Mouse (Mus musculus) limb, embryonic 10.5 days (tissue): ENCODE measurements around the gene Micu1. TPM values are rescaled to one million over a fixed set of nuclear protein-coding genes. Genes with fewer than 3 reads are reported as not detected.

ENCODE experiments used
- DNase-seq: peaks from one replicate; pipeline ENCODE4 v3.0.0-alpha.2; 2017; ENCODE audit warnings: low spot score
- H3K27ac ChIP-seq: fragments of 300-500 bp; sonication (generic); 2 replicates; pipeline ENCODE4 v1.5.1; 2016; ENCODE audit warnings: mild to moderate bottlenecking
- H3K27me3 ChIP-seq: fragments of 300-500 bp; sonication (generic); 2 replicates; pipeline ENCODE4 v1.6.1; 2016; ENCODE audit warnings: low read depth, mild to moderate bottlenecking; ENCODE audit not compliant: poor library complexity, severe bottlenecking
- H3K36me3 ChIP-seq: fragments of 300-500 bp; sonication (generic); 2 replicates; pipeline ENCODE4 v1.6.1; 2016; ENCODE audit warnings: mild to moderate bottlenecking, moderate library complexity
- H3K4me1 ChIP-seq: fragments of 300-500 bp; sonication (generic); 2 replicates; pipeline ENCODE4 v1.6.1; 2016
- H3K4me3 ChIP-seq: fragments of 300-500 bp; sonication (generic); 2 replicates; pipeline ENCODE4 v1.5.1; 2016; ENCODE audit warnings: mild to moderate bottlenecking, moderate library complexity
- H3K9me3 ChIP-seq: fragments of 300-500 bp; sonication (generic); replicated peaks from 2 replicates; pipeline ENCODE4 v1.6.1; 2016; ENCODE audit warnings: mild to moderate bottlenecking
- WGBS: fragments of 180-500 bp; shearing (Covaris S2); methylation state at CpG from one replicate; pipeline ENCODE4 v1.1.7; 2016; 5-methylcytosine and 5-hydroxymethylcytosine counted together
- polyA plus RNA-seq: library from polyadenylated mRNA; unstranded; fragments of >200 nt; fragmentation: Nextera tagmentation; extraction: Ambion mirVana; gene quantifications from 2 replicates; pipeline ENCODE4 v1.2.1, GENCODE M21; 2016

Micu1 gene
- polyA plus RNA-seq, 1 experiment from 2014 or later: 52.4 TPM

- Histone ChIP-seq H3K27me3 (no peaks in the 10 kb centered on the region), H3K4me1 (peaks cover 6% of the 10 kb centered on the region; the same call in 1 of the 2 replicates), H3K27ac (no peak overlapping the region), H3K36me3 (peaks cover 9% of the 10 kb centered on the region), H3K9me3 (no peaks in the 10 kb centered on the region), H3K4me3 (no peak overlapping the region)
- DNase-seq: no peak
- WGBS: 88% methylated on average over 4 of the region's 4 CpGs
These were observed 106.4 kb downstream of the Micu1 start for GRCm38 (mm10) chr10:59808677-59809076.

GRCm38 (mm10) chr10:59809991-59810574 lies 107.8 kb downstream of the Micu1 start:
- H3K27ac ChIP-seq: no peak overlapping the region
- no peaks in the 10 kb centered on the region for H3K27me3 ChIP-seq
- no peaks in the 10 kb centered on the region for H3K9me3 ChIP-seq
- WGBS: 71% methylated on average over 4 of the region's 4 CpGs
- H3K4me3 ChIP-seq: no peak overlapping the region
- peaks cover 6% of the 10 kb centered on the region; the same call in 1 of the 2 replicates for H3K4me1 ChIP-seq
- peaks cover 6% of the 10 kb centered on the region for H3K36me3 ChIP-seq
- DNase-seq: no peak

- no peaks in the 10 kb centered on the region for H3K27me3 ChIP-seq
- H3K36me3 ChIP-seq: peaks cover 2% of the 10 kb centered on the region; the same call in 1 of the 2 replicates
- no peaks in the 10 kb centered on the region for H3K9me3 ChIP-seq
- DNase-seq: peak; percentile 35
- no peak overlapping the region for H3K4me3 ChIP-seq
- no peak overlapping the region for H3K27ac ChIP-seq
- whole genome bisulfite sequencing: 37% methylated on average over 13 of the region's 13 CpGs
- H3K4me1 ChIP-seq: peaks cover 6% of the 10 kb centered on the region; the same call in 1 of the 2 replicates
These were observed 110.7 kb downstream of the Micu1 start for GRCm38 (mm10) chr10:59812939-59813338.

DNA sequence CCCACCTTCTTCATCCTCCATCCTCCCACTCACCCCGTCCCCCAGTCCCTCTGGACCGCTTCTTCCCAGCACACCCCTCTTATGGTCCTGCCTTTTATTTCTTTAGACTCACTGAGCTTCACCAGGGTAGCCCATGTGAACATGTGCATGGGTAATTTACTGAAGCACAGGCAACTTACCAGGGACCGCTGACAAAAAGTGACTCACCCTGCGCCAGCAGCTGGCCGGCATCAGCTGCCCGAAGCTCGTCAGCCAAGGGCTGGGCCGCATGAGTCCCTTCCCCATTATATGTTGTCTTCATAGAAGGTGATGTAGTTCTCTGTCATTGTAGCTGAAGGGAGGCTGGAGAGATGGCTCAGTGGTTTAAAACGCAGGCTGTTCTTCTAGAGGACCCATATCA lies 111.5 kb downstream of the Micu1 start:
- 95% methylated on average over 9 of the region's 9 CpGs for WGBS
- Histone ChIP-seq H3K4me3 (no peak overlapping the region), H3K27ac (no peak overlapping the region), H3K27me3 (no peaks in the 10 kb centered on the region), H3K36me3 (peaks cover 2% of the 10 kb centered on the region; the same call in 1 of the 2 replicates), H3K9me3 (no peaks in the 10 kb centered on the region), H3K4me1 (peaks cover 6% of the 10 kb centered on the region; the same call in 1 of the 2 replicates)
- no peak for DNase-seq

DNA sequence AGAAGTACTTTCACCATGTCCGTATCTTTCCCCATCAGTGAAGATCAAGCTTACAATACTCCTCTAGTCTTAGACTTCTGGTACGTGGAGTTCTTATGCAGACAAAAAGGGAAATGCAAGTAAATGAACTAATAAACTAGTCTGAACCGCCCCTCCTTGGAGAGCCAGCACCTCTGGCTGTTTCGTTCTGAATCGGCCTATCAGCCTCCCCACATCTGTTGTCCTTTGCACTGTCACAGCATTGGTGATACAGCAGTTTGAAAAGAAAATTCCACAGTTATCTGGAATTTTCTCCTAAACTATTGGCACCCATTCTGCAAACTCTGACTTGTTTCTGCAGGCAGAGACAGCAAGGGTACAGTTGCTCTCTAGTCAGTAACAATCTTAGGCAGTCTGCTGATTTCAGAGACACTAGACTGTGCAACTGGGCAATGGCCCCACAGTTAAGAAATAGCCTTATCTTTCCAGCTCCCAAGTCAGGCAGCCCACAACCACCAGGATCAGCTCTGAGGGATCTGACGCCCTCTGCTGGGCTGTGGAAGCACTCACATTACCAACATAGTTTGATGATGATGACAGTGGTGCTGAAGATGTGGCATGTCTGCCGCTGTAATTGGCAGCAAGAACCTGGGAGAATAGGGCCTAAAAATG lies 112.4 kb downstream of the Micu1 start:
- no peak overlapping the region for H3K27ac ChIP-seq
- peak; percentile 55 for DNase-seq
- no peak overlapping the region for H3K4me3 ChIP-seq
- H3K4me1 ChIP-seq: peaks cover 6% of the 10 kb centered on the region; the same call in 1 of the 2 replicates
- H3K36me3 ChIP-seq: peaks cover 2% of the 10 kb centered on the region; the same call in 1 of the 2 replicates
- H3K27me3 ChIP-seq: no peaks in the 10 kb centered on the region
- H3K9me3 ChIP-seq: no peaks in the 10 kb centered on the region
- WGBS: 76% methylated on average over 7 of the region's 7 CpGs

DNA sequence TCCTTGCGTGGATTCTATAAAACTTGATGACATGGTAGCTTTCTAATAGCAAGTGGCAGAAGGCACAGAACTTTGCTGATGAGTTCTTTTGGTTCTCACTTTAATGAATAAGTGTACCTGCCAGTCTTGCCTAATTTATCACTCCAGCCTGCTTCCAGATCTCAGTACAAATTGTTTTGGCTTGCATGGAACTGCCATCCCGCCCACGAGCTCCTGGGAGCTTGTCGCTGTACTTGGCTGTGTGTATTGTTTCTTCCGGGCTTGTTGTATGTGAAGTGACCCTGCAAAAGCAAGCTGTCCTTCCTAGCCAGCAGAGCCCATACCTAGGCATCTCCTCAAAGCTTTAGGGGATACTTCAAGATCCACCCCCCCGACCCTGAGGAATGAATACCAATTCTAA lies 114.3 kb downstream of the Micu1 start:
- Histone ChIP-seq H3K4me3 (no peak overlapping the region), H3K27ac (no peak overlapping the region), H3K9me3 (no peaks in the 10 kb centered on the region), H3K36me3 (no peaks in the 10 kb centered on the region), H3K27me3 (no peaks in the 10 kb centered on the region), H3K4me1 (peaks cover 6% of the 10 kb centered on the region; the same call in 1 of the 2 replicates)
- DNase-seq: no peak
- WGBS: 91% methylated on average over 6 of the region's 6 CpGs

DNA sequence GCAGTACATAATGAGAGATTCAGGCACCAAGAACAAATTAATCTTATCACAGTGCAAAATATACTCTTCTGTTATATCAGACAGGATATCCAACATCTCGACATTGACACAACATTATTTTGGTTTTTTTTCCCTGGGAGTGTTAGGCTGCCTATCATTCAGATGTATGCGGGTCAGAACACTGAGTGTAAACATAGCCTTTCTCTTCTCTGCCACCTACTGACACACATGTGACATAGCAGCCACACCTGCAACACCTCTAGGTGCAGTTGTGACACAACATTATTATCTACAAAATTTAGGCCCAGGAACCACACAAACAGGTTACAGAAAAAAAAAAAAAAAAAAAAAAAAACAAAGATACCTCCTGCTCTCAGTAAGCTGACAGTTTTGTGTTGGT lies 115.3 kb downstream of the Micu1 start:
- 52% methylated on average over 2 of the region's 2 CpGs for WGBS
- DNase-seq: no peak
- H3K27me3 ChIP-seq: no peaks in the 10 kb centered on the region

GRCm38 (mm10) chr10:59817991-59818390 lies 115.7 kb downstream of the Micu1 start:
- Histone ChIP-seq H3K36me3 (no peaks in the 10 kb centered on the region), H3K9me3 (no peaks in the 10 kb centered on the region), H3K27ac (no peak overlapping the region), H3K27me3 (no peaks in the 10 kb centered on the region), H3K4me1 (peaks cover 2% of the 10 kb centered on the region; the same call in 1 of the 2 replicates), H3K4me3 (no peak overlapping the region)
- 91% methylated on average over 8 of the region's 8 CpGs for WGBS
- DNase-seq: no peak

More for the DNA sequence above, 115.3 kb downstream of the Micu1 start:
- Histone ChIP-seq H3K4me1 (peaks cover 6% of the 10 kb centered on the region; the same call in 1 of the 2 replicates), H3K9me3 (no peaks in the 10 kb centered on the region), H3K27ac (no peak overlapping the region), H3K4me3 (no peak overlapping the region), H3K36me3 (no peaks in the 10 kb centered on the region)

- Histone ChIP-seq H3K36me3 (no peaks in the 10 kb centered on the region), H3K4me3 (no peak overlapping the region), H3K27me3 (no peaks in the 10 kb centered on the region), H3K4me1 (no peaks in the 10 kb centered on the region), H3K27ac (no peak overlapping the region), H3K9me3 (no peaks in the 10 kb centered on the region)
- DNase-seq: no peak
- WGBS: 86% methylated on average over 9 of the region's 9 CpGs
These were observed 116.9 kb downstream of the Micu1 start for GRCm38 (mm10) chr10:59819146-59819545.

DNA sequence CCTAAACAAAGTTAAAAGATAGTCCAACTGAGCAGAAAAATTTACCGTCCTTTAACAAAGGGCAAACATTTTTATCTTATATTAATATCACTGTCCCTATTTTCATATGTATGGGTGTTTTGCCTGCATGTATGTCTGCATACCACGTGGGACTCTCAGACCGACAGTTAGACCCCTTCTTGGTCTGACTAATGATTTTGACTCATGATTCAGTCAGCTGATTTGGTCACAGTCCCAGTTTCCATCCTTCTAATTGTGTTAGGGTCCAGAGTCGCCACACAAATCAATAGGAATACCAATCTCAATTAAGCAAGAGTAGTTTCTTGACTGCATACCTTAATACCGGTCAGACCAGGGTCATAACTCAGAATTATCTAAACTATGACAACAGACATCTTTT lies 118.6 kb downstream of the Micu1 start:
- Histone ChIP-seq H3K27me3 (no peaks in the 10 kb centered on the region), H3K4me1 (no peaks in the 10 kb centered on the region), H3K4me3 (no peak overlapping the region), H3K9me3 (no peaks in the 10 kb centered on the region), H3K36me3 (no peaks in the 10 kb centered on the region), H3K27ac (no peak overlapping the region)
- DNase-seq: no peak
- 90% methylated on average over 5 of the region's 5 CpGs for WGBS

DNA sequence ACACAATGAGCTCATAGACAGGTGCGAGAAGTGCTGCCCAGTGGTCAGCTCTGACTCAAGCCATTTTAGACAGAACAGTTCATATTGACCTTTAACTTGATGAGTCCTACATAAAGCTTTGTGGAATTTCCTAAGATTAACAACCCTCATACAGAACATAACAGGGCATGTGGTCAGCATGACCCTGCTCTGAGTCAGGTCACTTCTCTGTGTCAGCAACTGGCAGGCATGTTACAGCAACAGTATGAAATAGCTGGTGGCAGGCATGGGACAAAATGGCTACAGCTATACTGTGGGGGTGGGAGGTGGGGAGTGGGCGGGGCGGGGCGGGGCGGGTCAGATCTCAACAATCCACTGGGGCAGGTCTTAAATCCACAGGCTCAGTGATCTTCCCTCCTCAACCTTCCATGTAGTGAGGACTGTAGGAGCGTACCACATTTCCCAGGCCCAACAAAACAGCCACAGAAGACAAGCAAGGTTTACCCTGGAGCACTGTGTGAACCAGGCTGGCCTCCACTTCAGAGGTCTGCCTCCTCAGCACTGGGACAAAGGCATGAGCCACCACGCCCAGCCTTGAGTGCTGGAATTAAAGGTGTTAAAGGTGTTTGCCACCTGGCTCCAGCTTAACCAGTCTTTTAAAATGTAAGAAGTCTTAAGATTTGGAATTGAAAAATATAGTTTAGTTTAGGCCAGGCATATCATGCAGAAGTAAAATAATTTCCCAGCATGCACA lies 119.2 kb downstream of the Micu1 start:
- Histone ChIP-seq H3K27me3 (no peaks in the 10 kb centered on the region), H3K4me1 (no peaks in the 10 kb centered on the region), H3K9me3 (no peaks in the 10 kb centered on the region), H3K27ac (no peak overlapping the region), H3K4me3 (no peak overlapping the region), H3K36me3 (no peaks in the 10 kb centered on the region)
- DNase-seq: no peak
- 88% methylated on average over 7 of the region's 7 CpGs for WGBS

DNA sequence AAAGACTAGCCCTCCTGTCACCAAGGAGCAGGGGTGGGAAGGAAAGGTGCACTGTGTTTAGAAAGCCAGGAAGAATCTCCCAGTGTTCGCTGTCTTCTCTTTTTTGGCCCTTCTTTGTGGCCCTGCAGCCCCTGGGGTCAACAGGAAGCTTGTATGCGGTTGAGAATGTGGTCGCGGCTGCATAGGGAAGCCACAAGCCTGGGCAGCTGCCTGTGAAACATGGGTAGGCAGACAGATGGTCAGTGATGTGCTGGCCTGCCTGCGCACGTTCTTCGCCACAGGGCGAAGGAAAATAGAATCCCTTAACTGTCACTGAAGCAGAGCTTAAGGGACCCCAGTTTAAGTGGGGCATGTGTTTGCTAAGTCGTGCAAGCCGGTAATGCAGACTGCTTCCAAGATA lies 120.6 kb downstream of the Micu1 start:
- H3K4me1 ChIP-seq: no peaks in the 10 kb centered on the region
- no peaks in the 10 kb centered on the region for H3K9me3 ChIP-seq
- no peak for DNase-seq
- 84% methylated on average over 10 of the region's 10 CpGs for WGBS
- H3K27ac ChIP-seq: no peak overlapping the region
- H3K4me3 ChIP-seq: no peak overlapping the region
- no peaks in the 10 kb centered on the region for H3K27me3 ChIP-seq
- H3K36me3 ChIP-seq: peaks cover 10% of the 10 kb centered on the region
